Mouse (Mus musculus) neural tube, embryonic 12.5 days (tissue): Measurements from ENCODE around the gene Ltbp3. TPM values are rescaled to one million over a fixed set of nuclear protein-coding genes. Genes with fewer than 3 reads are reported as not detected.

Experiments used
- ATAC-seq: fragments of 200-750 bp; cut with Nextera tagmentation; 2 replicates; pipeline ENCODE4 v1.8.0; 2017; ENCODE audit warnings: low read depth, mild to moderate bottlenecking, moderate TSS enrichment, moderate library complexity; ENCODE audit not compliant: low FRiP score
- H3K27ac ChIP-seq: fragments of 300-500 bp; sonication (generic); 2 replicates; pipeline ENCODE4 v1.5.1; 2016
- H3K27me3 ChIP-seq: fragments of 300-500 bp; sonication (generic); replicated peaks from 2 replicates; pipeline ENCODE4 v1.6.1; 2016; ENCODE audit warnings: mild to moderate bottlenecking
- H3K36me3 ChIP-seq: fragments of 300-500 bp; sonication (generic); 2 replicates; pipeline ENCODE4 v1.6.1; 2016; ENCODE audit warnings: mild to moderate bottlenecking
- H3K4me1 ChIP-seq: fragments of 300-500 bp; sonication (generic); 2 replicates; pipeline ENCODE4 v1.6.1; 2016
- H3K4me2 ChIP-seq: fragments of 300-500 bp; sonication (generic); replicated peaks from 2 replicates; pipeline ENCODE4 v1.6.1; 2016; ENCODE audit warnings: mild to moderate bottlenecking
- H3K4me3 ChIP-seq: fragments of 300-500 bp; sonication (generic); 2 replicates; pipeline ENCODE4 v1.5.1; 2016
- H3K9ac ChIP-seq: fragments of 300-500 bp; sonication (generic); 2 replicates; pipeline ENCODE4 v1.6.1; 2016; ENCODE audit warnings: mild to moderate bottlenecking
- H3K9me3 ChIP-seq: fragments of 300-500 bp; sonication (generic); 2 replicates; pipeline ENCODE4 v1.6.1; 2016; ENCODE audit warnings: mild to moderate bottlenecking
- WGBS: fragments of 180-500 bp; shearing (Covaris S2); methylation state at CpG from one replicate; pipeline ENCODE4 v1.1.7; 2016; 5-methylcytosine and 5-hydroxymethylcytosine counted together
- polyA plus RNA-seq: library from polyadenylated mRNA; unstranded; fragments of >200 nt; fragmentation: Nextera tagmentation; extraction: Ambion mirVana; gene quantifications from 2 replicates; pipeline ENCODE4 v1.2.1, GENCODE M21; 2016

Ltbp3 gene
- polyA plus RNA-seq, 1 experiment from 2014 or later: 10.6 TPM

DNA sequence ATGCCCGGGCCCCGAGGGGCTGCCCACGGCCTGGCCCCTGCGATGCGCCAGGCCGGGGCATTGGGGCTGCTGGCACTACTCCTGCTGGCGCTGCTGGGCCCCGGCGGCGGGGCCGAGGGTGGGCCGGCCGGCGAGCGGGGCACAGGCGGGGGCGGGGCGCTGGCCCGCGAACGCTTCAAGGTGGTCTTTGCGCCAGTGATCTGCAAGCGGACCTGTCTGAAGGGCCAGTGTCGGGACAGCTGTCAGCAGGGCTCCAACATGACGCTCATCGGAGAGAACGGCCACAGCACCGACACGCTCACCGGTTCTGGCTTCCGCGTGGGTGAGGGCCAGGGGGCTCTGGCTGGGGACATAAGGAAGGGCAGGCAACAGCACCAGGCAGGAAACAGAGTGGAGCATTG, 1.5 kb downstream of the Ltbp3 start:
- H3K9me3 ChIP-seq: no peaks in the 10 kb centered on the region
- H3K4me3 ChIP-seq: peak overlapping the region; percentile 57
- peak overlapping the region; percentile 5; the same call in 1 of the 2 replicates for H3K27ac ChIP-seq
- WGBS: 2% methylated on average over 32 of the region's 32 CpGs
- peak overlapping the region; percentile 97 for H3K4me2 ChIP-seq
- H3K9ac ChIP-seq: peak overlapping the region; percentile 83
- H3K27me3 ChIP-seq: peaks cover 53% of the 10 kb centered on the region
- peak; percentile 43; the same call in 1 of the 2 replicates for ATAC-seq
- H3K4me1 ChIP-seq: peaks cover 41% of the 10 kb centered on the region
- H3K36me3 ChIP-seq: no peaks in the 10 kb centered on the region

DNA sequence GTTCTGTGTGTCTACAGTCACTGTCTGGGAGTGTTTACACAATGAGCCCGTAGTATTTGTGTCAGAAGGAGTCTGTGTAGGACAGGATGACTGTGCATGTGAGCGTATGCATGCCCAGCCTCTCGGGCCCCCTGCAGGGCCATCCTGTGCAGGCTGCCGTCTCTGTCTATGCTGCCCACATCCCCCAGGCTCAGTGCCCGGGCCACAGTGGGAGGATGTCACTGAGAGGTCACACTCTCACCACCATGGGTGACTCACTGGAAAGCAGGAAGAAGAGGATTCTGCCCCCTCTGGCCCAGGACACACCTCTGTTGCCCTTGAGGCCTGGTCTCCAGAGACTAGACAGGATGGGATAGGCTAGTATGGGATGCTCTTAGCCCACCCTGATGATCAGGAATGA, 2.9 kb downstream of the Ltbp3 start:
- 40% methylated on average over 5 of the region's 5 CpGs for WGBS
- Histone ChIP-seq H3K9me3 (no peaks in the 10 kb centered on the region), H3K4me3 (no peak overlapping the region), H3K4me1 (peaks cover 41% of the 10 kb centered on the region), H3K36me3 (no peaks in the 10 kb centered on the region), H3K27me3 (peaks cover 53% of the 10 kb centered on the region), H3K9ac (no peak overlapping the region), H3K4me2 (peak overlapping the region; percentile 97; the same call in 1 of the 2 replicates), H3K27ac (no peak overlapping the region)
- no peak for ATAC-seq

DNA sequence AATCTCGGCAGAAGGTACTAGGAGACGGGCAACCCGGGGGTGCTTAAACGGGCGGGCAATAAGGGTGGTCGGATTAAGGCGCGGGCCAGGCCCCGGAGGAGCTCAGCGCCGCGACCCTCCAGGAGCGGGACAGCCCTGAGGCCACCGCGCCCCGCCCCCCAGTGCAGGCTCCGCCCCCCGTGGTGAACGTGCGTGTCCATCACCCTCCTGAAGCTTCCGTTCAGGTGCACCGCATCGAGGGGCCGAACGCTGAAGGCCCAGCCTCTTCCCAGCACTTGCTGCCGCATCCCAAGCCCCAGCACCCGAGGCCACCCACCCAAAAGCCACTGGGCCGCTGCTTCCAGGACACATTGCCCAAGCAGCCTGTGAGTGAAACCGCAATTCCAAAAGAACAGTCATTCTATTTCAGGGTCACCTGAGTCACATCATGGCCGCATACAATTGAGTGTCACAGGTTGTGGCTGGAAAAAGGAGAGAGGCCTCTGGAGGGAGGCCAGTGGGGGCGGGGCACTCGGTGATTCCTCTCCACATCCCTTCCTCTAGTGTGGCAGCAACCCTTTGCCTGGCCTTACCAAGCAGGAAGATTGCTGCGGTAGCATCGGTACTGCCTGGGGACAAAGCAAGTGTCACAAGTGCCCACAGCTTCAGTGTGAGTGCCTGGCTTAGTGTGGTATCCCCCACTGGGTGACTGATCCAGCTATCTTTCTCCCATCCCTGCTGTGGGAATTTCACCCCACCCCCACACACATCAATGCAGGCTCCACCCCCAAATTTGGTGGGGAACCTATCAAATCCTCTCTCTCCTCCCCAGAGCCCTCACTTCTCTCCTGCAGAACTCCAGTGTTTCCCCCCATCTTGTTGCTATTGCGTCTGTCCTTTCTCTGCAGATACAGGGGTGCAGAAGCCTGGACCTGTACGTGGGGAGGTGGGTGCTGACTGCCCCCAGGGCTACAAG, 5.3 kb downstream of the Ltbp3 start:
- 4% methylated on average over 36 of the region's 36 CpGs for WGBS
- ATAC-seq: no peak
- peak overlapping the region; percentile 20; the same call in 1 of the 2 replicates for H3K4me3 ChIP-seq
- H3K9me3 ChIP-seq: no peaks in the 10 kb centered on the region
- no peak overlapping the region for H3K27ac ChIP-seq
- peaks cover 40% of the 10 kb centered on the region for H3K4me1 ChIP-seq
- H3K36me3 ChIP-seq: no peaks in the 10 kb centered on the region
- peaks cover 63% of the 10 kb centered on the region for H3K27me3 ChIP-seq
- H3K4me2 ChIP-seq: peak overlapping the region; percentile 56
- peak overlapping the region; percentile 48 for H3K9ac ChIP-seq

DNA sequence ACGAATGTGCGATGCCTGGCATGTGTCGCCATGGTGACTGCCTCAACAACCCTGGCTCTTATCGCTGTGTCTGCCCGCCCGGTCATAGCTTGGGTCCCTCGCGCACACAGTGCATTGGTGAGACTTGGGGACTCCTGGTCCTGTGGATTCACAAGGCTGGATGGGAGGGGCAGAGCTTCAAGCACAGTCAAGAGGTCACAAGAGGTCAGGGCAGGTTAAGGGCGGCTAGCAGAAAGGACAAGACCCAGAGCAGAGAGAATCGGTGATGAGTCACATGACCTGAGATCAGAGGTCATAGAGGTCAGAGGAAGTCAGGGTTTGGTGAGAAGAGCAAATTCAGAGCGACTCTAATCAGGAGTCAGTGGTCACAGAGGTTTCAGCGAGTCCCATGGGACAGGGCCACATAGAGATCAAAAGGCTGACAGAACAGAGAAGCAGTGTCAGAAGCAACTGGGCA, 6.2 kb downstream of the Ltbp3 start:
- H3K9me3 ChIP-seq: no peaks in the 10 kb centered on the region
- ATAC-seq: no peak
- H3K9ac ChIP-seq: no peak overlapping the region
- no peak overlapping the region for H3K27ac ChIP-seq
- H3K4me1 ChIP-seq: peaks cover 41% of the 10 kb centered on the region
- H3K4me2 ChIP-seq: peak overlapping the region; percentile 56; the same call in 1 of the 2 replicates
- H3K4me3 ChIP-seq: no peak overlapping the region
- H3K36me3 ChIP-seq: no peaks in the 10 kb centered on the region
- WGBS: 23% methylated on average over 12 of the region's 12 CpGs
- H3K27me3 ChIP-seq: peaks cover 72% of the 10 kb centered on the region

DNA sequence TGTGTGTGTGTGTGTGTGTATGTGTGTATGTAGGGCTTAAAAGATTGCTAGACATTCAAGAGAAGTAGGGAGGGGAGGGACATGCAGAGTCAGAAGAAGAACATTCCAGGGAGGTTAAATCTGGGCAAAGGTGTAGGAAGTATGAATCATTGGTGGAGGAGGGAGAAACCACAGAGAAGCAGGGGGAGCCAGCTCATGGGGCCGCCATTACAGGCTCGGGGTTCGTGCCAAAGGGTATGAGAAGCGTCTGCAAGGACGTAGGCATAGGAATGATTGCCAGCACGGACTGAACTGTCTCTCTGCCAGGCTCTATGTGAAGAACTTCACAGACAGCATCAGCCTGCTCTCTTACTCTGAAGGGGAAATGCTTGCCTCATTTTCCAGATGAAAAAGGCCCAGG, 8.8 kb downstream of the Ltbp3 start:
- WGBS: 77% methylated on average over 6 of the region's 6 CpGs
- H3K4me1 ChIP-seq: peaks cover 29% of the 10 kb centered on the region
- ATAC-seq: no peak

DNA sequence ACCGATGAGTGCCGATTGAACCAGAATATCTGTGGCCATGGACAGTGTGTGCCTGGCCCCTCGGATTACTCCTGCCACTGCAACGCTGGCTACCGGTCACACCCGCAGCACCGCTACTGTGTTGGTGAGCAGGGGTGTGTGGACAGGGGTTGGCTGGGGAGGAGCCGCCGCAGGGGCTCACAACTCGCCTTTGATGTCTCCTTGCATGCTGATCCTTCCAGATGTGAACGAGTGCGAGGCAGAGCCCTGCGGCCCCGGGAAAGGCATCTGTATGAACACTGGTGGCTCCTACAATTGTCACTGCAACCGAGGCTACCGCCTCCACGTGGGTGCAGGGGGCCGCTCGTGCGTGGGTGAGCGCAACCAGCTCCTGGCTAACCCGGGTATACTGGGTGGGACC, 10.2 kb downstream of the Ltbp3 start:
- peak overlapping the region; percentile 1; the same call in 1 of the 2 replicates for H3K9ac ChIP-seq
- H3K4me1 ChIP-seq: peaks cover 22% of the 10 kb centered on the region
- H3K9me3 ChIP-seq: no peaks in the 10 kb centered on the region
- H3K27me3 ChIP-seq: peaks cover 76% of the 10 kb centered on the region
- 6% methylated on average over 22 of the region's 22 CpGs for WGBS
- peak overlapping the region; percentile 29 for H3K4me2 ChIP-seq
- no peaks in the 10 kb centered on the region for H3K36me3 ChIP-seq
- no peak for ATAC-seq
- no peak overlapping the region for H3K27ac ChIP-seq
- 0 out of 2 replicates have a peak overlapping the region, but pooled peaks have one; percentile 16 for H3K4me3 ChIP-seq

More for the DNA sequence above, 8.8 kb downstream of the Ltbp3 start:
- Histone ChIP-seq H3K4me2 (no peak overlapping the region), H3K27me3 (peaks cover 76% of the 10 kb centered on the region), H3K27ac (no peak overlapping the region), H3K9ac (no peak overlapping the region), H3K9me3 (no peaks in the 10 kb centered on the region), H3K4me3 (no peak overlapping the region), H3K36me3 (no peaks in the 10 kb centered on the region)

DNA sequence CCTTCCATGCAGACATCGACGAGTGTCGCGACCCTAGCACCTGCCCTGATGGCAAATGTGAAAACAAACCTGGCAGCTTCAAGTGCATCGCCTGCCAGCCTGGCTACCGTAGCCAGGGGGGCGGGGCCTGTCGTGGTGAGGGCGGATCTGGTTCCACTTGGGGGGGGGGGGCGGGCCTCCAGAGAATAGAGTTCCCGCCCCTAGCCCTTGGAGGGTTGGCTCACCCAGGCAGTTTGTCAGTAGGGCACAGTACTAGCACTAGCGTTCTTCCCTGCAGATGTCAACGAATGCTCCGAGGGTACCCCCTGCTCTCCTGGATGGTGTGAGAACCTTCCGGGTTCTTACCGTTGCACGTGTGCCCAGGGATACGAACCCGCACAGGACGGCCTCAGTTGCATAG, 11.0 kb downstream of the Ltbp3 start:
- 5% methylated on average over 20 of the region's 20 CpGs for WGBS
- H3K27me3 ChIP-seq: peaks cover 76% of the 10 kb centered on the region
- no peak overlapping the region for H3K27ac ChIP-seq
- ATAC-seq: no peak
- no peaks in the 10 kb centered on the region for H3K9me3 ChIP-seq
- no peak overlapping the region for H3K4me3 ChIP-seq
- 0 out of 2 replicates have a peak overlapping the region, but pooled peaks have one; percentile 1 for H3K9ac ChIP-seq
- peaks cover 18% of the 10 kb centered on the region for H3K4me1 ChIP-seq
- H3K4me2 ChIP-seq: peak overlapping the region; percentile 29
- H3K36me3 ChIP-seq: no peaks in the 10 kb centered on the region; the same call in 1 of the 2 replicates

DNA sequence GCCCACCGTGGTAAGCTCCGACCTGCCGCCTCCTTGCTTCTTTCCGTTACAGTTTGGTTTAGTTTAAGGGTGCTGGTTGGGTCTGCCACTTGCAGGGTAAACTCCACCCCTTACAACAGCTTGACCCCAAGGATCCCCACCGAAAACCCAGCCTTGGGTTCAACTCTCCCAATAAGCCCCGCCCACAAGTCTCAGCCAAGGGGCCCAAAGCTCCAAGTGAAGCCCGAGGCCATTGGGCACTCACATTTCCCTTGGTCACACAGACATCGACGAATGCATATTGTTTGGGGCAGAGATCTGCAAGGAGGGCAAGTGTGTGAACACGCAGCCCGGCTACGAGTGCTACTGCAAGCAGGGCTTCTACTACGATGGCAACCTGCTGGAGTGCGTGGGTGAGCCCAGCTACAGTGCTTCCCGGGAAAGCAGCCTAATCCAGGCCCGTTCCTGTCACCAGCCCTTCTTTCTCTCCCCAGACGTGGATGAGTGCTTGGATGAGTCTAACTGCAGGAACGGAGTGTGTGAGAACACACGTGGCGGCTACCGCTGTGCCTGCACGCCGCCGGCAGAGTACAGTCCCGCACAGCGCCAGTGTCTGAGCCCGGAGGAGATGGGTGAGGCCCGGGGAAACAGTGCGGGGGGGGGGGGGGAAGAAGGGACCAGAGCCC, 15.7 kb downstream of the Ltbp3 start:
- peaks cover 71% of the 10 kb centered on the region for H3K27me3 ChIP-seq
- peaks cover 16% of the 10 kb centered on the region for H3K4me1 ChIP-seq
- WGBS: 7% methylated on average over 28 of the region's 29 CpGs
- no peaks in the 10 kb centered on the region for H3K9me3 ChIP-seq
- ATAC-seq: no peak
- H3K36me3 ChIP-seq: peaks cover 45% of the 10 kb centered on the region
- H3K4me3 ChIP-seq: peak overlapping the region; percentile 8; the same call in 1 of the 2 replicates
- peak overlapping the region; percentile 51; the same call in 1 of the 2 replicates for H3K9ac ChIP-seq
- no peak overlapping the region for H3K27ac ChIP-seq
- peak overlapping the region; percentile 49 for H3K4me2 ChIP-seq

DNA sequence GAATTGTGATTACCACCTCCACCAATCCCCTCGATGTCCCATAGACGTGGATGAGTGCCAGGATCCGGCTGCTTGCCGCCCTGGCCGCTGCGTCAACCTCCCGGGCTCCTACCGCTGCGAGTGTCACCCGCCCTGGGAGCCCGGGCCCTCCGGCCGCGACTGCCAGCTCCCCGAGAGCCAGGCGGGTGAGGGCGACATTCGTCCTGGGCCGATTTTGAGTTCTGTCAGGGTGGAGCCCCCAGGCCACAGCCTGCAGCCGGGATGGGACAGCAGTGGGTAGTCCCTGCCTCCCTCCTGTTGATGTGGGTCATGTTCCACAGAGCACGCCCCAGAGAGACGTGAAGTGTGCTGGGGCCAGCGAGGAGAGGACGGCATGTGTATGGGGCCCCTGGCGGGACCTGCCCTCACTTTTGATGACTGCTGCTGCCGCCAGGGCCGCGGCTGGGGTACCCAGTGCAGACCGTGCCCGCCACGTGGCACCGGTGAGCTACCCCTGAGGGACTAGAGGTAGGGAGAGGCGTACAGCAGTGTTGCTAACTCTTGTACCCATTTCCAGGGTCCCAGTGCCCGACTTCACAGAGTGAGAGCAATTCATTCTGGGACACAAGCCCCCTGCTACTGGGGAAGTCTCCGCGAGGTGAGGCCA, 16.4 kb downstream of the Ltbp3 start:
- Histone ChIP-seq H3K4me3 (peak overlapping the region; percentile 8; the same call in 1 of the 2 replicates), H3K9me3 (no peaks in the 10 kb centered on the region), H3K4me2 (peak overlapping the region; percentile 49), H3K4me1 (peaks cover 11% of the 10 kb centered on the region), H3K27ac (no peak overlapping the region), H3K27me3 (peaks cover 64% of the 10 kb centered on the region), H3K36me3 (peaks cover 51% of the 10 kb centered on the region), H3K9ac (peak overlapping the region; percentile 51)
- no peak for ATAC-seq
- 11% methylated on average over 36 of the region's 36 CpGs for WGBS

DNA sequence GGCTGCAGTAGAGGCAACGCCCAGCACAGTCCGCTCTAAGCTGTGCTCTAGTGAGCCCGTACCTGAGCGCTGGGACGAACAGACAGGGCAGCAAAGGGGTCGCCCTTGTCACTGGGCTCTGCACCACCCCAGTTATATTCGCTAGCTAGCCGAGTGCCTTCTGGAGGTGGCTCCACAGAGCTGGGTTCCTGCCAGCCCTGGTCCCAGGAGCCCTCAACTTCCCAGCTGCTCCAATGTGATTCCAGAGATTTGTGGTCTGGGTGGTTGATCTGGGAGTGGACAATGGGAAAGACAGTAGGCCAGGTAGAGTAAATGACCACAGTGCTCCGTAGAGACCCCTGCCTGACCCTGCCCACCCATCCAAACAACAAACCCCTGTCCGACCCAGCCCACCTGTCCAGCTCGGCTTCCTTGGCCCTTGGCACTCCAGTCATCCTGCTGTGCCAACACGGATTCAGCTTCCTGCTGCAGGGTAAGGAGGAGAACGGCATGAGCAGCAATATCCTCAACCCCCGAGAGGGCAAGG, 18.2 kb downstream of the Ltbp3 start:
- H3K4me1 ChIP-seq: peaks cover 11% of the 10 kb centered on the region
- H3K9me3 ChIP-seq: no peaks in the 10 kb centered on the region
- no peak overlapping the region for H3K4me2 ChIP-seq
- H3K27ac ChIP-seq: no peak overlapping the region
- H3K36me3 ChIP-seq: peaks cover 65% of the 10 kb centered on the region
- no peak overlapping the region for H3K4me3 ChIP-seq
- peaks cover 49% of the 10 kb centered on the region for H3K27me3 ChIP-seq
- no peak overlapping the region for H3K9ac ChIP-seq
- ATAC-seq: no peak
- 90% methylated on average over 14 of the region's 14 CpGs for WGBS

DNA sequence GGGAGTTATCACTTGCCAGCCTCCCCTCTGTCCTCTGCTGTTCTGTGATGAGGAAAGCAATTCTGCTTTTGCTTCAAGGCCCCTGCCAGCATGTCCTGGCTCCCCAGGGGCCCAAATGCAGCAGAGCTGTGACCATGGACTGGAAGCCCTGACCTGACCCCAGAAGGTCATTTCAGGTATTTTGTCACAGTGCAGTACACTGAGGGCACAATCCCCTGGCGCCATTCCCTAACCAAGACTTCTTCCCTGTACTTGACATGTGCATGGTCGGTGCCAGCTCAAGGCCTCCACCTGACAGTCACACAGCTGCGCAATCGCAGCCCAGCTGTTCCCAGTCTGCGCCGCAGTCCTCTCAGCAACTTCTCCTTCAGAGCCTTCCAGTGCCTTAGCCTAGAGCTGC, 22.5 kb downstream of the Ltbp3 start:
- no peak for ATAC-seq
- H3K27me3 ChIP-seq: peaks cover 10% of the 10 kb centered on the region
- no peak overlapping the region for H3K4me2 ChIP-seq
- no peak overlapping the region for H3K4me3 ChIP-seq
- no peaks in the 10 kb centered on the region for H3K9me3 ChIP-seq
- no peaks in the 10 kb centered on the region for H3K4me1 ChIP-seq
- no peak overlapping the region for H3K27ac ChIP-seq
- H3K36me3 ChIP-seq: peaks cover 93% of the 10 kb centered on the region
- 97% methylated on average over 6 of the region's 6 CpGs for WGBS
- no peak overlapping the region for H3K9ac ChIP-seq
